Mouse (Mus musculus): Measurements from ENCODE around the gene Cyp27b1. TPM values are rescaled to one million over a fixed set of nuclear protein-coding genes. Genes with fewer than 3 reads are reported as not detected.
"Not testable (repeated sequence)": the region's sequence is repeated elsewhere in the genome, so short reads cannot be mapped to it uniquely, and the experiment has no call there.

The Cyp27b1 gene
- polyA plus RNA-seq, 1 experiment from 2014 or later = 0.23 TPM

DNA sequence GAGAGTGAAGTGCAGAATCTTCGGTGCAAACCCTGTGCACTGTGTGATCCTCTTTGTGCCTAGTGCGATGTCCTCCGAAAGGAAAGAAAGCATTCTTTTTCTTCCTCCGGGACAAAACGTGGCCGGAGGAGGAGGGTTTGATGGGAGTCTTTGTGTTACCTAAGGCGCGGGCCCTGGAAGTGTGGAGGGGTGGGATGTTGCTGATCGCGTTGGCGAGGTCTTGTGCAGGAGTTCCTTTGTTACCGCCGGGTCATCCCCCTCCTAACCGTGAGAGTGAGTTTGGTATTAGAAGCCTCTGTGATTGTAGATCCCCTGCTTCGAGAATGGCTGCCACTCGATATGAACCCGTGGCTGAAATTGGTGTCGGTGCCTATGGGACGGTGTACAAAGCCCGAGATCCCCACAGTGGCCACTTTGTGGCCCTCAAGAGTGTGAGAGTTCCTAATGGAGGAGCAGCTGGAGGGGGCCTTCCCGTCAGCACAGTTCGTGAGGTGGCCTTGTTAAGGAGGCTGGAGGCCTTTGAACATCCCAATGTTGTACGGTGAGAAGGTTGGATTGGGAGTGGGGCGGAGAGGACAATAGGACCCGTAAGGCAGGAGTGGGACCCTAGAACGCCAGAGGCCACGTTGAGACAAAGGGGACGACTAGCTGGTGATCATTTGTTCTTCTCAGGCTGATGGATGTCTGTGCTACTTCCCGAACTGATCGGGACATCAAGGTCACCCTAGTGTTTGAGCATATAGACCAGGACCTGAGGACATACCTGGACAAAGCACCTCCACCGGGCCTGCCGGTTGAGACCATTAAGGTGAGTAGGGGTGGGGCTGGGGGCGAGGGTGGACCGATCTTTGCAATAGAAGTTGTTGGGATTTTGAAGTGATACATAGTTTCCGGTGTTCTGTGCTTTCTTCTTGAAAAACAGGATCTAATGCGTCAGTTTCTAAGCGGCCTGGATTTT lies 16.1 kb downstream of the Cyp27b1 start:
- Histone ChIP-seq H3K9ac (peak overlapping the region; percentile 88), H3K27me3 (no peaks in the 10 kb centered on the region), H3K4me1 (replicated peaks) (peaks cover 59% of the 10 kb centered on the region), H3K4me3 (peak overlapping the region; percentile 69), H3K36me3 (peaks cover 40% of the 10 kb centered on the region), H3K9me3 (no peaks in the 10 kb centered on the region), H3K4me2 (peak overlapping the region; percentile 85), H3K27ac (peak overlapping the region; percentile 91)
- 13% methylated on average over 37 of the region's 37 CpGs for WGBS
- peak; percentile 4; the same call in 1 of the 2 replicates for ATAC-seq (ENCODE audit: low FRiP score)

DNA sequence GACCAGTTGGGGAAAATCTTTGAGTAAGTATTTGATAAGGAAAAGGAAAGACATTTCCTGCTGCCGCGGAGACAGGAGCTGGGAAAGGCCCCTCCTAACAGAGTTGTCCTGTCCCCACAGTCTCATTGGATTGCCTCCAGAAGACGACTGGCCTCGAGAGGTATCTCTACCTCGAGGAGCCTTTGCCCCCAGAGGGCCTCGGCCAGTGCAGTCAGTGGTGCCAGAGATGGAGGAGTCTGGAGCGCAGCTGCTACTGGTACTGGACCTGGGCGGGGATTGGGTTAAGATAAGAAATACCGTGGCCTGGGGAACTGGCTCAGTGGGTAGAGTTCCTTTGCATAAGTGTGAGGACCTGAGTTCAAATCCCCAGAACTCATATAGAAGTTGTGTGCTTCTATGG lies 17.9 kb downstream of the Cyp27b1 start:
- Histone ChIP-seq H3K9ac (no peak overlapping the region), H3K27me3 (no peaks in the 10 kb centered on the region), H3K27ac (no peak overlapping the region; the same call in 1 of the 2 replicates), H3K4me2 (no peak overlapping the region), H3K4me3 (peak overlapping the region; percentile 69), H3K36me3 (peaks cover 40% of the 10 kb centered on the region), H3K9me3 (no peaks in the 10 kb centered on the region), H3K4me1 (replicated peaks) (peaks cover 63% of the 10 kb centered on the region)
- ATAC-seq (ENCODE audit: low FRiP score) = no peak
- WGBS = 90% methylated on average over 9 of the region's 9 CpGs

DNA sequence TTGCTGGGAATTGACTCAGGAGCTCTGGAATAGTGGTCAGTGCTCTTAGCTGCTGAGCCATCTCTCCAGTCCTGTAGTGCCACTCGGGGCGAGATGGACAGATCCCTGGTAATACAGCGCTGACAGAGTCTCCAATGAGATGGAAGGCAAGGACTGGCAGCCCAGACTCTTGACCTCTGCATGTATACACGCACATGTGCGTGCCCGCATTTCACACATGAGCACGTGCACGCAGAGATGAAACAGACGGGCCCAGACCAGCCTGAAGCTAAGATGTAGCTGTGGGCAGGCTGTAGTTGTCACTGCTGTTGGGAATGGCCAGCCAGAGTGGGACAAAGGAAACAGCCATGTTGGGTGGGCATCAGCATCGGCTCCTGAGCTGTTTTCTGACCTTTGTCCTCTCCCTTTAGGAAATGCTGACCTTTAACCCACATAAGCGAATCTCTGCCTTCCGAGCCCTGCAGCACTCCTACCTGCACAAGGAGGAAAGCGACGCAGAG lies 18.5 kb downstream of the Cyp27b1 start:
- ATAC-seq (ENCODE audit: low FRiP score) = no peak
- peaks cover 40% of the 10 kb centered on the region for H3K36me3 ChIP-seq
- no peak overlapping the region for H3K9ac ChIP-seq
- H3K27me3 ChIP-seq = no peaks in the 10 kb centered on the region
- H3K4me1 ChIP-seq (replicated peaks) = peaks cover 62% of the 10 kb centered on the region
- H3K4me2 ChIP-seq = no peak overlapping the region
- WGBS = 87% methylated on average over 14 of the region's 14 CpGs
- H3K27ac ChIP-seq = no peak overlapping the region
- H3K9me3 ChIP-seq = no peaks in the 10 kb centered on the region
- H3K4me3 ChIP-seq = no peak overlapping the region

DNA sequence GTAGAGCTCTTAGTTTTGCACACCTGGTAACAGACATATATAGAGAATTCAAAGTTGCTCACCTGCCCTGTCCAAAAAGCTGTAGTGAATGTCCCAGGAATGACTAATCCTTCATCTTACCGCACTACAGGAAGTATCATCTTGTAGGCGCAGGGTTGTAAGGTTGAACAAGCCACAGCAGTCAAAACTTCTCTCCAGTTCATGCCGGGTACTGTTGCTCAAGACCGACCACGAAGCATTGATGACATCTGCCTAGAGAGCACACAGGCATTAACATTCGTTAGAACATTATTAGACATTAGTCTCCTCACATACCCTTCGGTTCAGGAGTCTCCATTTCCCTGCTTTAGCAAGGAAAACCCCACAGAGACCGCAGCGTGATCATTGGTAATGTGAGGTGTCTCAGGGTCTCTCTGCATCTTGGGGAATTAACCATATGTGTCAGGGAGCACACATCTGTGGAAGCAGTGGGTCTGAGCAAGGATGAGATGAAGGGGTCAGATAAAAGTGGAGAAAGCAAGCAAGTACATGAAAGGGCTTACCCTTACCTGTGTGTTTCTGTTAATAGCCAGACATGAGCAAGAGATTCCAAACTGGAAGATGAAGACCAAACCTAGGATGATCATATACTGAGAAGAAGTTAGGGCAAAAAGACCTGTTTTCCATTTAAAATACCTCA lies 20.4 kb downstream of the Cyp27b1 start:
- H3K9me3 ChIP-seq = no peaks in the 10 kb centered on the region
- peaks cover 51% of the 10 kb centered on the region for H3K4me1 ChIP-seq (replicated peaks)
- H3K4me3 ChIP-seq = peak overlapping the region; percentile 61
- ATAC-seq (ENCODE audit: low FRiP score) = no peak
- no peaks in the 10 kb centered on the region for H3K27me3 ChIP-seq
- H3K27ac ChIP-seq = peak overlapping the region; percentile 92
- 81% methylated on average over 9 of the region's 9 CpGs for WGBS
- H3K36me3 ChIP-seq = peaks cover 40% of the 10 kb centered on the region
- H3K4me2 ChIP-seq = peak overlapping the region; percentile 99
- peak overlapping the region; percentile 84 for H3K9ac ChIP-seq

DNA sequence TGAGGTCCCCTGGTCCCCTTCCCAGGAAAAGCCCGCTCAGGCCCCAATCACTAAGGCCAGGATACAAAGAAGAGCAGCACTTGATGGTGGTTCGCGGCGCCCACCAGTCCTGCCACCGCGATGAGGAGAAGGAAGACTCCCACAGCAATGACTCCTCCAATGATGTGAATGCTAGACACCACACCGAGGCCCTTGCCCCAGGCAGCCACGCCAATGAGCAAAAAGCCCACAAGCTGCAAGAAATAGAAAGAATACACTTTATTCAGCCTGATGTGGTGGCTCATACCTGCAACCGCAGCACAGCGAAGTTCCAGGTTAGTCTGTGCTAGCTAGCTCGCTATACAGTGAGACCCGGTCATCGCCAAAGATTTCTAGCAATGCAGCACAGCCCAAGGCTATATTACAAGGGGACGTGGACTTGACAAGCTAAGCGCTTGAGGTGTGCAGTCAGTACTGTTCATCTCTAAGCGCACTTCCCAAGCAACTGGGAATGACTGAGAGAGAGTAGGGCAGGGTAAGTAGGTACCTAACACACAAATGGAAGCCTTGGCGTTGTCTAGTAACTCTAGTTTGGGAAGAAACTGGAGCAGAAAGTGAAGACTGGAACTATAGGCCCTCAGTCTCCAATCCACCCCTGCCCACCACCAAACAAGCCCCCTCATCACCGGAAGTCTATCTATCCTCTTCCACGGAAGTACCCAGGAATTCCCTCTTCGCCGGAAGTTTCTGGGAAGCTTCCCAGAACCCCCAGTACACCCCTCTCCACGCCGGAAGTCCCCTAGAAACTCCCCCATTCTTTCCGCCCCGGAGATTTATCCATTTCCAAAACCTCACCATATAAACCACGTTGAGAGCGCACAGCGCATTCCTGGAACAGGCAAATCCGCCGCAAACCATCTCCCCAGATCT lies 21.5 kb downstream of the Cyp27b1 start:
- H3K4me2 ChIP-seq = peak overlapping the region; percentile 99
- ATAC-seq (ENCODE audit: low FRiP score) = peak; percentile 86
- H3K9me3 ChIP-seq = no peaks in the 10 kb centered on the region
- no peaks in the 10 kb centered on the region for H3K27me3 ChIP-seq
- H3K4me1 ChIP-seq (replicated peaks) = peaks cover 49% of the 10 kb centered on the region
- WGBS = 8% methylated on average over 30 of the region's 30 CpGs
- peak overlapping the region; percentile 84 for H3K9ac ChIP-seq
- peaks cover 40% of the 10 kb centered on the region for H3K36me3 ChIP-seq
- peak overlapping the region; percentile 92 for H3K27ac ChIP-seq
- peak overlapping the region; percentile 61 for H3K4me3 ChIP-seq

DNA sequence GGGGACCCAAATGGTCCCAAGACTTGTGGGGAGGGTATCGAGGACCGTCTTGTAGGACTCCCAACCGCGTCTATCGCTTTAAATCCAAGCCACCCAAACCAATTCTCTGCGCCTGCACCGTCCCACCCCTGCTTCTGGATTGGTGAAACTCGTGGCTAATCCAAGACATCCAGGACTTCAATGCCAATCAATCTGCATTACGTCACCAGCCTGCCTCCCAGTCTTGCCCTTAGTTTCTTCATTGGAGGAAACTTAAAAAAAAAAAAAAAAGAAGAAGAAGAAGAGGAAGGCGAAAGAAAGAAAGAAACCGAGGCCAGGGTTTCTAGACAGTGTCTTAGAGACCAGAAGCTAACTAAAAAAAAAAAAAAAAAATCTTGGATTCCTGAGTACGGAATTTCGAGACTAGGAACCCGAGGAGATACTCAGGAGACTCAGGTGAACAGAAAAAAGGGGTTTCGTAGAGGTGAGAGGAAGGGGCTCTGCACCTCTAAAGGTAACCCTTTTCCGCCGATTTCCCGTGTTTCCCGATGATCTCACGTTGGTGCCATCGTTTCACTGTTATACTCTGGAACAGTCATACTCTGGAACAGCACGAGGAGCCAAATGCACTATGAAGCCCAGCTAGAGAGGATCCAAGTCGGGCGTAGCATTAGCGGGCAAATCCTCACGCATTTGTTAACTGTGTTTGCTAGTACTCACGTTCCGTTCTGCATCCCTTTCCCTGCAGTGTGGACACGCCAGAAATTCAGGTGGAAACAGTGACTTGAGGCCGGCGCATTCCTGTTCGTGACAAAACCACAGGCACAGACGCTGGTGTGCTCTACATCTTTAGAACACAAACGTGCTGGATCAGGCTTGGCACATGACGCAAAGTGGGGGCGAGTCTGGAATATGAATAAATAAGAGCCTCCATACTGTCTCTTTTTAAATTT lies 22.4 kb downstream of the Cyp27b1 start, which contains the start of gene Tspan31:
Tspan31 (minus strand) TSS at position 75 of the 932 bp plus-strand sequence.
- Histone ChIP-seq H3K9me3 (no peaks in the 10 kb centered on the region), H3K4me2 (peak within 1 kb of the TSS; percentile 99), H3K27ac (peak within 1 kb of the TSS; percentile 92), H3K9ac (peak within 1 kb of the TSS; percentile 84), H3K27me3 (peaks cover 5% of the 10 kb centered on the region), H3K4me1 (replicated peaks) (peaks cover 40% of the 10 kb centered on the region), H3K4me3 (peak within 1 kb of the TSS; percentile 61), H3K36me3 (peaks cover 32% of the 10 kb centered on the region)
- WGBS = 2% methylated on average over 36 of the region's 36 CpGs
- peak; percentile 92 for ATAC-seq (ENCODE audit: low FRiP score)

DNA sequence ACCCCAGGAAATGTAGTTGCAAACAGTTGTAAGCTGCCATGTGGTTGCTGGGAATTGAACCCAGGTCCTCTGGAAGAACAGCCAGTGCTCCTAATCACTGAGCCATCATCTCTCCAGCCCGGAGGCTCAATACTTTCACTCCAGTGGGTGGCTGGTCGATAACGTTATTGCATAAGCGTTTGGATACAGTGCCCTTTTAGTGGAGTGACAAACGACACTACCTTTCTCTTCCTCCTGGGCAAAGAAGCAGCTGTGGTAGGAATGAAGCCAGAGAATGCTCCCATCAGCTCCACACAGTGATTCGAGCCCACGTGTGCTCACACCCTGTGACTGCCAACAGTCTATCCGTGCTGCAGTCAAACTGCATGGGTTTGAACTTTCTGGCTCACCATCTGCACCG lies 23.2 kb downstream of the Cyp27b1 start:
- peaks cover 25% of the 10 kb centered on the region for H3K36me3 ChIP-seq
- H3K4me1 ChIP-seq (replicated peaks) = peaks cover 37% of the 10 kb centered on the region
- H3K9me3 ChIP-seq = no peaks in the 10 kb centered on the region
- no peak for ATAC-seq (ENCODE audit: low FRiP score)
- peaks cover 10% of the 10 kb centered on the region for H3K27me3 ChIP-seq
- WGBS = 73% methylated on average over 9 of the region's 9 CpGs
- peak overlapping the region; percentile 61 for H3K4me3 ChIP-seq
- peak overlapping the region; percentile 92; the same call in 1 of the 2 replicates for H3K27ac ChIP-seq
- peak overlapping the region; percentile 84 for H3K9ac ChIP-seq
- peak overlapping the region; percentile 99 for H3K4me2 ChIP-seq

DNA sequence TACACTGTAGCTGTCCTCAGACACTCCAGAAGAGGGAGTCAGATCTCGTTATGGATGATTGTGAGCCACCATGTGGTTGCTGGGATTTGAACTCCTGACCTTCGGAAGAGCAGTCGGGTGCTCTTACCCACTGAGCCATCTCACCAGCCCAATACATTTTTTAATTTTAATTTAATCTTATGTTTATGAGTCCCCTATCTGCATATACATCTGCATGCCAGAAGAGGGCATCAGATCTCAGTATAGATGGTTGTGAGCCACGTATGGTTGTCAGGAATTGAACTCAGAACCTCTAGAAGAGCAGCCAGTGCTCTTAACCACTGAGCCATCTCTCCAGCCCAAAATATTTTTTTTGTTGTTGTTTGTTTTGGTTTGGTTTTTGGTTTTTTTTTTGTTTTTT lies 24.2 kb downstream of the Cyp27b1 start:
- not testable (repeated sequence) for H3K4me2 ChIP-seq

DNA sequence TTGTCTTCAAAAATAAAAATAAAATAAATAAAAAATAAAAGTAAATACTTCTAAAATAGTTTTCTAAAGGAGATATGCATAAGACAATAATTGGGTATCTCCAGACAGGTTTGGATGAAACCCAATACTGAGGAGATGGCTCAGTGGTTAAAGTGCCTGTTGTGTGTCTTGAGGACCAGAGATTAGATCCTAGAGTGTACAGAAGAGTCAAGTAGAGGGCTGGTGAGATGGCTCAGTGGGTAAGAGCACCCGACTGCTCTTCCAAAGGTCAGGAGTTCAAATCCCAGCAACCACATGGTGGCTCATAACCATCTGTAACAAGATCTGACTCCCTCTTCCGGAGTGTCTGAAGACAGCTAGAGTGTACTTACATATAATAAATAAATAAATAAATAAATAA lies 24.9 kb downstream of the Cyp27b1 start:
- H3K36me3 ChIP-seq; H3K27ac ChIP-seq; H3K4me2 ChIP-seq; H3K9ac ChIP-seq; H3K4me3 ChIP-seq; ATAC-seq (ENCODE audit: low FRiP score); H3K9me3 ChIP-seq: not testable (repeated sequence)
- Histone ChIP-seq H3K27me3 (peaks cover 22% of the 10 kb centered on the region), H3K4me1 (replicated peaks) (peaks cover 39% of the 10 kb centered on the region)
- WGBS = 91% methylated on average over 2 of the region's 2 CpGs

More for the DNA sequence above, 24.2 kb downstream of the Cyp27b1 start:
- not testable (repeated sequence) for H3K9ac ChIP-seq; H3K27ac ChIP-seq; H3K9me3 ChIP-seq; H3K4me3 ChIP-seq; ATAC-seq (ENCODE audit: low FRiP score)
- Histone ChIP-seq H3K4me1 (replicated peaks) (peaks cover 36% of the 10 kb centered on the region), H3K27me3 (peaks cover 19% of the 10 kb centered on the region), H3K36me3 (peaks cover 14% of the 10 kb centered on the region)
- 88% methylated on average over 4 of the region's 4 CpGs for WGBS

DNA sequence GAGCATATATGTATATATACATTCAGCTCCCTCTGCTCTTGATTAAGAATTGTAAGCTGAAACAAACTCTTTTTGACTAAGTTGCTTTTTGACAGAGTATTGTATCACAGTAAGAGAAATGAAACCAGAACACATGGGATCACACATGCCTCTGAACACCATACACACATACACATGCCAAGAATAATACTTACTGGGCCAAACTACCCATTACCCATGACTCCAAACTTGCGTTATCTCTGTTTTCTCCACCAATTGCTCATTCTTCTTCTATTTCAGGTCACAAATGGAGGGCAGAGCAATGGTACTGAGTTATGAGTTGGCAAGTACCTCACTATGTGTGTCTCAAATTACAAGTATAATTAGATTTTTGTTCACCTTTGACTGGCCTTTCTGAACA lies 25.9 kb downstream of the Cyp27b1 start:
- 98% methylated on average over 1 of the region's 1 CpGs for WGBS
- no peak for ATAC-seq (ENCODE audit: low FRiP score)
- Histone ChIP-seq H3K4me1 (replicated peaks) (peaks cover 34% of the 10 kb centered on the region), H3K9ac (no peak overlapping the region), H3K9me3 (no peaks in the 10 kb centered on the region), H3K27me3 (peaks cover 23% of the 10 kb centered on the region), H3K4me3 (no peak overlapping the region), H3K4me2 (no peak overlapping the region), H3K36me3 (no peaks in the 10 kb centered on the region), H3K27ac (no peak overlapping the region)

DNA sequence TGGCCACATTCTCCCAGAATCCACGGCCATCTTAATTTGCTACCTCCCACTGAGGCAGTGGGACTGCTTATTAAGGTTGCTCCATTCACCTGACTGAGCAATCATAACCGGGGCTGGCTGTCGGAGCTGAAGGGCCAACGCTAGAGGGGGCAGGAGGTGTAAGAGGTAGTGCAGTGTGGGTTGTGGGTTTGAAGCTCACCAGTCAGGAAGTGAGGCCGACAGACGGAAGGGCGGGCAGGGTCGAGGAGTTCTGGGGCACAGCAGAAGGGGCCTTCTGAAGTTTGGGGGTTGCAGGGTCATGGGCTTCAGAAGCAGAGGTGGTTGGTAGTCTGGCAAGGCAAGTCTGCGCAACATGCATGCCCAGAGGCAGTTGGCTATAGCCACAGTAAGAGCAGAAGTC lies 27.0 kb downstream of the Cyp27b1 start, which contains the start of gene Agap2:
Agap2 (plus strand) TSS at position 205 of the 400 bp plus-strand sequence.
- ATAC-seq (ENCODE audit: low FRiP score) = no peak
- H3K27me3 ChIP-seq = peaks cover 26% of the 10 kb centered on the region
- 74% methylated on average over 9 of the region's 9 CpGs for WGBS
- H3K4me2 ChIP-seq = no peak within 1 kb of the TSS
- peak within 1 kb of the TSS; percentile 53; the same call in 1 of the 2 replicates for H3K9ac ChIP-seq
- no peaks in the 10 kb centered on the region for H3K9me3 ChIP-seq
- peaks cover 33% of the 10 kb centered on the region for H3K4me1 ChIP-seq (replicated peaks)
- H3K36me3 ChIP-seq = no peaks in the 10 kb centered on the region
- no peak within 1 kb of the TSS; the same call in 1 of the 2 replicates for H3K27ac ChIP-seq
- H3K4me3 ChIP-seq = no peak within 1 kb of the TSS
